Mouse (Mus musculus) myocyte (in vitro differentiated cells): Measurements from ENCODE around the gene Hmbs.

Source experiments
- E2F4 ChIP-seq: IDR thresholded peaks from one replicate; pipeline ENCODE4 v1.6.1; 2011; ENCODE audit warnings: mild to moderate bottlenecking, control low read depth, moderate library complexity; ENCODE audit not compliant: insufficient read depth
- MAX ChIP-seq: IDR thresholded peaks from one replicate; pipeline ENCODE4 v1.6.1; 2011; ENCODE audit warnings: low read depth, mild to moderate bottlenecking, control low read depth
- MYOG ChIP-seq, 3 experiments: IDR thresholded peaks; one replicate each; pipeline ENCODE4 v1.6.1; 2011; ENCODE audit warnings: control low read depth in 2 of 3, low read depth in 2 of 3, mild to moderate bottlenecking in 2 of 3; ENCODE audit not compliant: insufficient read length in 2 of 3, control insufficient read depth in 1 of 3, insufficient read depth in 1 of 3
- POLR2A ChIP-seq: IDR thresholded peaks from one replicate; pipeline ENCODE4 v1.6.1; 2011; ENCODE audit warnings: low read depth, mild to moderate bottlenecking, control low read depth, moderate library complexity; ENCODE audit not compliant: insufficient read length
- POLR2AphosphoS2 ChIP-seq: IDR thresholded peaks from one replicate; pipeline ENCODE4 v1.6.1; 2011; ENCODE audit warnings: low read depth, control low read depth; ENCODE audit not compliant: insufficient read length
- SRF ChIP-seq: IDR thresholded peaks from one replicate; pipeline ENCODE4 v1.6.1; 2011; ENCODE audit warnings: low read depth; ENCODE audit not compliant: control insufficient read depth, insufficient read length
- TCF3 ChIP-seq: IDR thresholded peaks from one replicate; pipeline ENCODE4 v1.6.1; 2011; ENCODE audit warnings: low read depth, control low read depth; ENCODE audit not compliant: insufficient read length
- USF1 ChIP-seq: IDR thresholded peaks from one replicate; pipeline ENCODE4 v1.6.1; 2011; ENCODE audit warnings: low read depth, mild to moderate bottlenecking, control low read depth, moderate library complexity

GRCm38 (mm10) chr9:44288076-44288958 lies 55.7 kb downstream of the Hmbs start, which contains the start of gene Abcg4:
- TF ChIP-seq POLR2AphosphoS2 (no peak), POLR2A (no peak), MAX (no peak), E2F4 (no peak), USF1 (no peak), TCF3 (no peak), MYOG (IDR thresholded peaks at IDR 0.05; ENCODE audit: control insufficient read depth in 1 of 3, insufficient read depth in 1 of 3, insufficient read length in 2 of 3, low read depth in 2 of 3) (no peak), SRF (no peak)
